Comparison of ENCODE assay signal across 17 mouse cellular contexts in genomic region chr11:106154770-106155169, GRCm38 (mm10). TPM values are rescaled to one million over a fixed set of nuclear protein-coding genes. Genes with fewer than 3 reads are reported as not detected.
DNase-seq lines count a peak whose midpoint lies in the region; ATAC-seq and TF ChIP-seq lines count a peak whose summit lies in the region.
"Had no signal": no experiment of that assay in that cellular context is flagged by ENCODE, and none has a peak within 500 bp of the region (broad histone marks: within the 10 kb centered on the region; RNA-seq: fewer than 3 reads in every experiment).

No protein-coding gene starts in this region.

- peaks cover 28% of the 10 kb centered on the region for H3K4me1 ChIP-seq in forebrain, embryonic 15.5 days
- H3K4me1 ChIP-seq in forebrain, embryonic 14.5 days (ENCODE audit: control insufficient read depth, insufficient read depth, low read length): peaks cover 11% of the 10 kb centered on the region
- H3K4me1 ChIP-seq in kidney, embryonic 15.5 days: peaks cover 23% of the 10 kb centered on the region
- no peaks in the 10 kb centered on the region for H3K4me1 ChIP-seq in embryonic fibroblast, embryonic 13.5 days (ENCODE audit: control insufficient read depth, insufficient read depth, low read length)
- H3K4me1 ChIP-seq in liver, embryonic 16.5 days (ENCODE audit: control insufficient read depth, low read depth, low read length): peaks cover 14% of the 10 kb centered on the region
- no peaks in the 10 kb centered on the region for H3K4me1 ChIP-seq in intestine, postnatal 0 days (replicated peaks; ENCODE audit: control insufficient read depth, insufficient read depth, low read length)

- H3K4me2 ChIP-seq in forebrain, embryonic 15.5 days (replicated peaks): no peak overlapping the region
- no peak overlapping the region for H3K4me2 ChIP-seq in forebrain, embryonic 14.5 days (ENCODE audit: low read length)
- H3K4me2 ChIP-seq in kidney, embryonic 15.5 days: no peak overlapping the region
- no peak overlapping the region for H3K4me2 ChIP-seq in liver, embryonic 16.5 days (ENCODE audit: low read depth, low read length)
- H3K4me2 ChIP-seq in intestine, postnatal 0 days (replicated peaks; ENCODE audit: low read depth): no peak overlapping the region
- H3K4me2 ChIP-seq: lung, embryonic 14.5 days had no signal

- no peak overlapping the region for H3K4me3 ChIP-seq in forebrain, embryonic 15.5 days
- H3K4me3 ChIP-seq in forebrain, embryonic 14.5 days (ENCODE audit: low read depth, low read length): no peak overlapping the region
- H3K4me3 ChIP-seq in kidney, embryonic 15.5 days (replicated peaks): no peak overlapping the region
- H3K4me3 ChIP-seq in embryonic fibroblast, embryonic 13.5 days (ENCODE audit: insufficient read depth, low read length): no peak overlapping the region
- no peak overlapping the region for H3K4me3 ChIP-seq in liver, embryonic 16.5 days (ENCODE audit: low read depth, low read length)
- H3K4me3 ChIP-seq in intestine, postnatal 0 days (ENCODE audit: low read depth, low read length): no peak overlapping the region
- H3K4me3 ChIP-seq: heart, adult 2 months; megakaryocyte, embryonic 14.5 days had no signal

- no peak for ATAC-seq in forebrain, embryonic 15.5 days (replicated peaks)
- ATAC-seq in forebrain, embryonic 14.5 days: no peak
- no peak for ATAC-seq in kidney, embryonic 15.5 days (replicated peaks; ENCODE audit: low FRiP score)
- peak; percentile 66 for ATAC-seq in liver, embryonic 16.5 days (ENCODE audit: low read depth)
- ATAC-seq in intestine, postnatal 0 days: no peak

- no peaks in the 10 kb centered on the region for H3K27me3 ChIP-seq in forebrain, embryonic 15.5 days
- no peaks in the 10 kb centered on the region for H3K27me3 ChIP-seq in forebrain, embryonic 14.5 days (replicated peaks; ENCODE audit: control insufficient read depth, insufficient read depth, low read length)
- no peaks in the 10 kb centered on the region for H3K27me3 ChIP-seq in kidney, embryonic 15.5 days
- peaks cover 13% of the 10 kb centered on the region for H3K27me3 ChIP-seq in liver, embryonic 16.5 days (ENCODE audit: control insufficient read depth, insufficient read depth, low read depth, low read length)
- no peaks in the 10 kb centered on the region for H3K27me3 ChIP-seq in intestine, postnatal 0 days (replicated peaks; ENCODE audit: control insufficient read depth, insufficient read depth, low read length)

- TF ChIP-seq POLR2A in embryonic fibroblast, embryonic 13.5 days (IDR thresholded peaks at IDR 0.05; ENCODE audit: low read depth, low read length): 0 out of 2 replicates have a peak, but pooled peaks have one; percentile 10

- no peak for DNase-seq in forebrain, embryonic 14.5 days (ENCODE audit: low spot score)
- DNase-seq in kidney, postnatal 25 days: peak; percentile 38 to 79
- DNase-seq in gastrocnemius, adult 18-20 months (ENCODE audit: low spot score): no peak
- DNase-seq: adrenal gland, postnatal 36 days; heart, adult 2 months; heart, postnatal 4 days; lung, embryonic 14.5 days; thymus, adult 18-20 months had no signal

- H3K9ac ChIP-seq in forebrain, embryonic 15.5 days (replicated peaks): no peak overlapping the region
- H3K9ac ChIP-seq in forebrain, embryonic 14.5 days (ENCODE audit: low read length): no peak overlapping the region
- H3K9ac ChIP-seq in kidney, embryonic 15.5 days: no peak overlapping the region
- H3K9ac ChIP-seq in liver, embryonic 16.5 days (ENCODE audit: low read depth, low read length): no peak overlapping the region
- H3K9ac ChIP-seq in intestine, postnatal 0 days (ENCODE audit: low read depth, low read length): no peak overlapping the region
- H3K9ac ChIP-seq: lung, embryonic 14.5 days had no signal

- peaks cover 66% of the 10 kb centered on the region for H3K36me3 ChIP-seq in forebrain, embryonic 15.5 days
- peaks cover 79% of the 10 kb centered on the region for H3K36me3 ChIP-seq in forebrain, embryonic 14.5 days (ENCODE audit: control insufficient read depth, insufficient read depth, low read length)
- H3K36me3 ChIP-seq in kidney, embryonic 15.5 days: peaks cover 84% of the 10 kb centered on the region
- peaks cover 4% of the 10 kb centered on the region; the same call in 1 of the 2 replicates for H3K36me3 ChIP-seq in liver, embryonic 16.5 days (ENCODE audit: control insufficient read depth, insufficient read depth)
- peaks cover 62% of the 10 kb centered on the region for H3K36me3 ChIP-seq in intestine, postnatal 0 days (ENCODE audit: control insufficient read depth, insufficient read depth)

- H3K27ac ChIP-seq in forebrain, embryonic 15.5 days (replicated peaks): peak overlapping the region; percentile 14; the same call in 1 of the 2 replicates
- H3K27ac ChIP-seq in forebrain, embryonic 14.5 days (ENCODE audit: low read depth, low read length): no peak overlapping the region
- H3K27ac ChIP-seq in kidney, embryonic 15.5 days: no peak overlapping the region
- no peak overlapping the region for H3K27ac ChIP-seq in embryonic fibroblast, embryonic 13.5 days (ENCODE audit: insufficient read depth, low read length)
- peak overlapping the region; percentile 21; the same call in 1 of the 2 replicates for H3K27ac ChIP-seq in liver, embryonic 16.5 days (ENCODE audit: low read length)
- H3K27ac ChIP-seq in intestine, postnatal 0 days (ENCODE audit: low read depth, low read length): no peak overlapping the region
- H3K27ac ChIP-seq: heart, adult 2 months had no signal

- WGBS in forebrain, embryonic 15.5 days: 84% methylated on average over 2 of the region's 2 CpGs
- WGBS in forebrain, embryonic 14.5 days: 73% methylated on average over 2 of the region's 2 CpGs
- 61% methylated on average over 2 of the region's 2 CpGs for WGBS in kidney, embryonic 15.5 days
- WGBS in liver, embryonic 16.5 days (ENCODE audit: insufficient replicate concordance): 51% methylated on average over 2 of the region's 2 CpGs
- 67% methylated on average over 2 of the region's 2 CpGs for WGBS in intestine, postnatal 0 days

- no peaks in the 10 kb centered on the region for H3K9me3 ChIP-seq in forebrain, embryonic 15.5 days
- H3K9me3 ChIP-seq in forebrain, embryonic 14.5 days (replicated peaks; ENCODE audit: control insufficient read depth, low read length): no peaks in the 10 kb centered on the region
- H3K9me3 ChIP-seq in kidney, embryonic 15.5 days (replicated peaks): no peaks in the 10 kb centered on the region
- no peaks in the 10 kb centered on the region for H3K9me3 ChIP-seq in liver, embryonic 16.5 days (replicated peaks; ENCODE audit: control insufficient read depth, low read length)
- H3K9me3 ChIP-seq in intestine, postnatal 0 days (ENCODE audit: control insufficient read depth): no peaks in the 10 kb centered on the region
- H3K9me3 ChIP-seq: megakaryocyte, embryonic 14.5 days had no signal

- TF ChIP-seq CTCF in embryonic fibroblast, embryonic 13.5 days (IDR thresholded peaks at IDR 0.05; ENCODE audit: borderline replicate concordance, insufficient read depth, low read length): no peak
- TF ChIP-seq CTCF in intestine, postnatal 0 days (IDR thresholded peaks at IDR 0.05; ENCODE audit: low read depth): no peak

RNA-seq across cellular contexts. Expression of gene Gm10840, which starts 5.9 kb away (rescaled TPM):
- 0.74 and 1.3 TPM in 2 replicates for polyA plus RNA-seq in forebrain, embryonic 15.5 days (2015; fragmentation: Nextera tagmentation; extraction: Ambion mirVana)
- polyA plus RNA-seq in forebrain, embryonic 14.5 days (2014; fragmentation: Nextera tagmentation; extraction: Ambion mirVana): not detected in 2 replicates
- not detected in 2 replicates for polyA plus RNA-seq in kidney, embryonic 15.5 days (2015; fragmentation: Nextera tagmentation; extraction: Ambion mirVana)
- not detected in 2 replicates for polyA plus RNA-seq in embryonic fibroblast, embryonic 13.5 days (2011; ENCODE audit: insufficient read length, low read depth, missing spikeins)
- polyA plus RNA-seq in liver, embryonic 16.5 days (2015; fragmentation: Nextera tagmentation; extraction: Ambion mirVana): not detected in 2 replicates
- not detected for total RNA-seq in gastrocnemius, adult 18-20 months (2021)
- not detected in 2 replicates for polyA plus RNA-seq in intestine, postnatal 0 days (2015; fragmentation: Nextera tagmentation; extraction: Ambion mirVana)
- total RNA-seq: adrenal gland, postnatal 36 days; heart, adult 2 months; heart, postnatal 4 days; MEL had no signal
- polyA plus RNA-seq: C2C12; cortical plate, adult 2 months; heart, adult 2 months; lung, embryonic 14.5 days had no signal

RNA-seq across cellular contexts. Expression of gene Limd2, which starts 5.9 kb away (rescaled TPM):
- polyA plus RNA-seq in forebrain, embryonic 15.5 days (2015; fragmentation: Nextera tagmentation; extraction: Ambion mirVana): 222 and 233 TPM in 2 replicates
- polyA plus RNA-seq in forebrain, embryonic 14.5 days (2014; fragmentation: Nextera tagmentation; extraction: Ambion mirVana): 223 and 240 TPM in 2 replicates
- 201 and 217 TPM in 2 replicates for polyA plus RNA-seq in kidney, embryonic 15.5 days (2015; fragmentation: Nextera tagmentation; extraction: Ambion mirVana)
- 67.2 and 70.6 TPM in 2 replicates for polyA plus RNA-seq in embryonic fibroblast, embryonic 13.5 days (2011; ENCODE audit: insufficient read length, low read depth, missing spikeins)
- 76.8 and 79.6 TPM in 2 replicates for polyA plus RNA-seq in liver, embryonic 16.5 days (2015; fragmentation: Nextera tagmentation; extraction: Ambion mirVana)
- 1 to 10 TPM; 3.2 to 3.6 TPM for total RNA-seq in gastrocnemius, adult 18-20 months (2021)
- polyA plus RNA-seq in intestine, postnatal 0 days (2015; fragmentation: Nextera tagmentation; extraction: Ambion mirVana): 32.6 and 34.6 TPM in 2 replicates

RNA-seq across cellular contexts. Expression of gene Strada, which starts 47.2 kb away (rescaled TPM):
- 30.1 and 32.2 TPM in 2 replicates for polyA plus RNA-seq in forebrain, embryonic 15.5 days (2015; fragmentation: Nextera tagmentation; extraction: Ambion mirVana)
- polyA plus RNA-seq in forebrain, embryonic 14.5 days (2014; fragmentation: Nextera tagmentation; extraction: Ambion mirVana): 31.1 and 34.1 TPM in 2 replicates
- polyA plus RNA-seq in kidney, embryonic 15.5 days (2015; fragmentation: Nextera tagmentation; extraction: Ambion mirVana): 28.6 and 31.5 TPM in 2 replicates
- polyA plus RNA-seq in embryonic fibroblast, embryonic 13.5 days (2011; ENCODE audit: insufficient read length, low read depth, missing spikeins): 22.4 and 24.0 TPM in 2 replicates
- polyA plus RNA-seq in liver, embryonic 16.5 days (2015; fragmentation: Nextera tagmentation; extraction: Ambion mirVana): 7.3 and 7.6 TPM in 2 replicates
- total RNA-seq in gastrocnemius, adult 18-20 months (2021): 10 to 100 TPM; 13.7 to 14.1 TPM
- polyA plus RNA-seq in intestine, postnatal 0 days (2015; fragmentation: Nextera tagmentation; extraction: Ambion mirVana): 5.7 and 6.4 TPM in 2 replicates

Comparison
In these comparisons a context has a peak if more than half of its experiments do, and no peak if none do; other contexts are left out.
1. H3K27ac ChIP-seq: peak in forebrain, embryonic 15.5 days (single experiment) and liver, embryonic 16.5 days (single experiment); none in forebrain, embryonic 14.5 days (single experiment), kidney, embryonic 15.5 days (single experiment), embryonic fibroblast, embryonic 13.5 days (single experiment) and intestine, postnatal 0 days (single experiment).
2. DNase-seq: peak in kidney, postnatal 25 days (2 of 2); none in forebrain, embryonic 14.5 days (single experiment) and gastrocnemius, adult 18-20 months (single experiment).